Mouse (Mus musculus) NIH3T3 (cell line): Measurements from ENCODE around the gene Rftn1.
A peak's percentile ranks its signal among the peaks of the same experiment; 100 is the strongest.

Source experiments
- DNase-seq: peaks from one replicate; pipeline ENCODE4 v3.0.0-alpha.2; 2012; ENCODE audit warnings: low read depth

Rftn1 gene

GRCm38 (mm10) chr17:49982611-49983390, 207.7 kb downstream of the Rftn1 start:
- DNase-seq, result no peak

DNA sequence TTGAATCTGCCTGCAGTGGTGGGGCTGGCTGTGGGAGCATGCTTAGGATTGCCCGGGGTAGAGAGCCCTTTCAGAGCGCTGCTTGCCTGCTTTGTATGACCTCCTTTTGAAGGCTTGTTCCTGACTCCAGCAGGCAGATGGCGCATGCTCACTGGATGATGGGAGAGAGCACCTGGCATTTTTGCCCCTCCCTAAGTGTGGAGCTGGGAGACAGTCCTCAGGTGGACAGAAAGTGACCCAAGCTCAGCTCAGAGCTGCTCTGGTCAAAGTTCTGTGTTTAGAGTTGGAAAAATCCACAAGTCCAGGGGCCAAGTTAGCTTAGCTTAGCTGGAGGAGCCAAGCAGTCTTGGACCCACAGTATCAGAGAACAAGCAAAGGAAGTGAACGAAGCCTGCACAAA, 208.9 kb downstream of the Rftn1 start:
- DNase-seq, result no peak

DNA sequence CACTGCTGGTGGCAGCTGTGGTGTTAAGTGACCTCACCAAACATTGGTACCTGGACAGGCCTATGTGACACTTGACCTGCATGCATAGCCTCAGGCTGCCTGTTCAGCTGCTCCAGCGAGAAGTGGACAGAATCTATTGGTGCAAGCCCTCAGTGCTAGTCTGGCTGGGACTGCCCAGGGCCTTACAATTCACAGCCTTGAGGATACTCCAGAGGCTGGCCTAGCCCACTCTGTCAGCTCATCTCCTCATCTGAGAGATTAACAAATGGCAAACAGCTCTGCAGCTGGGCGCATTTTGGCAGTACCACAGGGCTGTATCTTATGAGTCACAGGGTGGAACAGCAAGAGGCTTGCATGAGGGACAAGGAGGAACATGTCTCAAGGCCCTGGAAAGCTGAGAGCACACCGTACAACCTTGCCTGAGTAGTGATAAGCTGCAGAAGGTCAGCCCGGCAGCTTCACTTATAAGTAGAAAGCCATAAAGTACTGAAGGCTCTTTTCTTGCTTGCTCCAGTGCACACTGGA, 210.7 kb downstream of the Rftn1 start:
- no peak for DNase-seq

DNA sequence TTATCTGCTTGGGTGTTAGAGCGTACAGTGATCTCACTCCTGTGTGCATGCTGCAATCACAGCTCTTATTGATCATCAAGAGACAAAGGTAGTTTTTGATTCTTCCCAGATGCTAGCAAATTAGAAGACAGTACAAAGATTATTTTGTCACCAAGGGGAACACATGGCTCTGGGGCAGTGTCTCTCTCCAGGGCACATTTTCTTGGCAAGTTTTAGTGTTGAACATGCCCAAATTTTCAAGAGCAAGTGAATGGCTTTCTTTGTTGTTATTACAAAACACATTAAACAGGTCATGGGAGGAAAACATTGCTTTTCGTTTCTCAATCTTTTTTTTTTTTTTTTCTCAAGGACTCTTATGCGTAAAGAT, 213.1 kb downstream of the Rftn1 start:
- DNase-seq, result no peak

GRCm38 (mm10) chr17:49976678-49977423, 213.6 kb downstream of the Rftn1 start:
- DNase-seq, result no peak

DNA sequence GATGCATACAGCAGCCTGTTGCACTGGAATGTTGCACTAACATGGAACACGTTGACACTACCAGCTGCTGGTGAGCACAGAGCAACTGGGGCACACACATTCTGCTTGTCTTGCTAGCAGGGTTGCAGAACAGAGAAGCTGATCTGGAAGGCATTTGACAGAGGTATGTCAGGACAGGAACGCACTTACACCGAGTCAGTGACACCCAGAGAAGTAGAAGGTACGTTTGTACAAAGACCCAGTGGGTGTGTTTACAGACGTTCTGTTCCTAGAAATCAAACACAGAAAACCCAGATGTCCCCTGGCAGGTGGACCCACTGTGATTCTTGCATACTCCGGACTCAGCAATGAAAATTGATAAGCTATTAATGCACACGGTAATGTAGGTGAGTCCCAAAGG, 215.0 kb downstream of the Rftn1 start:
- DNase-seq, result no peak

DNA sequence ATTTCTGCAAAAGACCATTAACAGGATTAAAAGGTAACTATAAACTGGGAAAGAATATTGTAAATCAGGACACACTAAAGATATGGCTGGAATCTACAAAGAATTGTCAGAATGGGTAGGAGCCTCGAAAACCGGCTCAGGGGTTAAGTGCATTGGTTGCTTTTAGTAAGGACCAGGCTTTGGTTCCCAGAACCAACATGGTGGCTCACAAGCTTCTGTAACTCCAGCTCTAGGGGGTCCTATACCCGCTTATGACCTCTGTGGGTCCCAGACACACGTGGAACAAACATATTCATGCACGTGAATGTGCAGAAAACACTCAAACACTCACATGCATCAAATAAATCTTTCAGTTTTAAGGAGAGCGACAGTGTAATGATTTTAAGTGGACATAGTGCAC, 215.5 kb downstream of the Rftn1 start:
- no peak for DNase-seq

- DNase-seq, result no peak
Measured at GRCm38 (mm10) chr17:49972164-49972563, 218.3 kb downstream of the Rftn1 start.

- no peak for DNase-seq
Measured at GRCm38 (mm10) chr17:49971057-49971456, 219.4 kb downstream of the Rftn1 start.

- peak; percentile 43 for DNase-seq
Measured at GRCm38 (mm10) chr17:49968467-49969207, 221.8 kb downstream of the Rftn1 start.

GRCm38 (mm10) chr17:49965846-49966762, 224.4 kb downstream of the Rftn1 start:
- no peak for DNase-seq

- no peak for DNase-seq
Measured at GRCm38 (mm10) chr17:49965035-49965434, 225.4 kb downstream of the Rftn1 start.

GRCm38 (mm10) chr17:49964471-49964870, 226.0 kb downstream of the Rftn1 start:
- DNase-seq, result no peak

GRCm38 (mm10) chr17:49959021-49959420, 231.5 kb downstream of the Rftn1 start:
- no peak for DNase-seq

GRCm38 (mm10) chr17:49951856-49952607, 238.4 kb downstream of the Rftn1 start:
- DNase-seq, result no peak

- peak; percentile 84 for DNase-seq
Measured at GRCm38 (mm10) chr17:49951491-49951855, 239.0 kb downstream of the Rftn1 start.

GRCm38 (mm10) chr17:49942674-49943073, 247.8 kb downstream of the Rftn1 start:
- DNase-seq, result peak; percentile 50
